Mouse (Mus musculus) T-helper 17 cell (primary cell): ENCODE results near the gene Nap1l4.

ENCODE experiments used
- in situ Hi-C, 2 experiments: fragments of 300-600 bp; cut with MboI, MseI; formaldehyde crosslinking; loops; 1 replicate in 1 of 2; 2 replicates in 1 of 2; pipeline ENCODE4 v1.15.1; 2025; ENCODE audit warnings: high pct_unique_total_duplicates in 2 of 2

Nap1l4 gene

DNA sequence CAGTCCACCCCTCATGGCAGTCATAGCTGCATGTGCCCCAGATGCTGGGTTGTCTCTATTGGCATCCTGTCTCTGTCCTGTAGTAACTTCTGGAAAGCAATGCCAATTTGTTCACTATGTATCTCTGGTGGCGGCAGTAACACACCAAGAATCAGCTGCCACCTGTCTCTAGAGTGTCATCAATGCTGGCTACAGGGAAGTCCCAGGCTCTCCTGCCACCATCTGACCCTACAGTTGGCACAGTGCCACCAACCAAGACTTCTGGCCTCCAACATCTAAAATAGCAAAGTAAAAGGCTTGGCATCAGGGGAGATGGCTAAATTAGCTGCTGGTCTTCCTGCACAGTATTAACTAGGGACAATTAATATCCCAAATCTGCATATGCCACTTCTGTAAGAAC lies 16.5 kb downstream of the Nap1l4 start:
- in situ Hi-C loops, result no loop called here

DNA sequence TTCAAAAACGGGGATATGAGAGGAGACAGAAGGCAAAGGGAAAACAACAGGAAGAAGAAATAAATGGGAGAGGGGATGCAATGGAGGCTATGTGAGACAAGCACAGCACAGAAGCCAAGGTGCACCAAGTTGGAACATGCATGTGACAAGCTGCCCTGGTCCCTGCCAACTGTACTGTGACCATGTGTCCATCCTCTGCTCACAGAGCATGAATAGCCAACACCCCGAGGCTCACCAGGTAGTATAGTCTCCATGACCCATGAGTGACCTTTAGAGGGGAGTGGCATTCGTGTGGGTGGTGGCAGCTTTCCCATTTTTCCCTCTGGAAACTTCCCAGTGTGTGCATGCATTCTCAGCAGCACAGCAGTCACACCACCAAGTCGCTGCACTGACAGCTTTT lies 29.6 kb downstream of the Nap1l4 start:
- in situ Hi-C loops, result no loop called here

GRCm38 (mm10) chr7:143514416-143514768 lies 34.5 kb downstream of the Nap1l4 start:
- in situ Hi-C loops, result no loop called here

DNA sequence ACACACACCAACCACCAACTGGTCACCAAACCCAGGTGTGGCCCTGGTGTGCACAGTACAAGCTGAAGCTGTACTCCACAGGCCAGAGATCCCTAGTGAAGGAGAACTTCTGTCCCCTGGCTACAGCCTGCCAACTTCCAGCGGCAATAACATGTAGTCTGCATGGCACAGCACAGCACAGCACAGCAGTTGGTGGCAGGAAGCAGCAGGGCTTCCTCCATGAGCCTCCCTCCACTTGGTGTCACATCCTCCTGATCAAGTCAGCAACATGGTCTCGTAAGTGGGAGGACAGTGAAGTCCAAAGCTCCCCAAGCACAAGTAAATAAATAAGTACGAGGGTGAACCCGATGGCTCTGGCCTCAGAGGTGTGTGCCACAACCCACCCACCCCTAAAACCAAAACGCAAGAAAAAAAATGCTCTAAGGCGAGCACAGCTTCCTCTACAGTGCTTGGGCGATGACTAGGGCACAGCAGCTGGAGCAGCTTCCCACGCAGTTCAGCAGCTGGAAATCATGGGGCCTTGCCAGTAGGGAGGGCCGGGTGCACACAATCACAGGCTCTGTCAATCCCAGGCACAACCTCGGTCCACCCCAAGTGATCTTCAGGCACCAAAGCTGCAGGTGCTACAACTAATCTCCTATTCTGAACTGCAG lies 35.0 kb downstream of the Nap1l4 start:
- in situ Hi-C loops, result no loop called here

- in situ Hi-C loops, result no loop called here
These were observed 37.6 kb downstream of the Nap1l4 start for GRCm38 (mm10) chr7:143511335-143511712.

DNA sequence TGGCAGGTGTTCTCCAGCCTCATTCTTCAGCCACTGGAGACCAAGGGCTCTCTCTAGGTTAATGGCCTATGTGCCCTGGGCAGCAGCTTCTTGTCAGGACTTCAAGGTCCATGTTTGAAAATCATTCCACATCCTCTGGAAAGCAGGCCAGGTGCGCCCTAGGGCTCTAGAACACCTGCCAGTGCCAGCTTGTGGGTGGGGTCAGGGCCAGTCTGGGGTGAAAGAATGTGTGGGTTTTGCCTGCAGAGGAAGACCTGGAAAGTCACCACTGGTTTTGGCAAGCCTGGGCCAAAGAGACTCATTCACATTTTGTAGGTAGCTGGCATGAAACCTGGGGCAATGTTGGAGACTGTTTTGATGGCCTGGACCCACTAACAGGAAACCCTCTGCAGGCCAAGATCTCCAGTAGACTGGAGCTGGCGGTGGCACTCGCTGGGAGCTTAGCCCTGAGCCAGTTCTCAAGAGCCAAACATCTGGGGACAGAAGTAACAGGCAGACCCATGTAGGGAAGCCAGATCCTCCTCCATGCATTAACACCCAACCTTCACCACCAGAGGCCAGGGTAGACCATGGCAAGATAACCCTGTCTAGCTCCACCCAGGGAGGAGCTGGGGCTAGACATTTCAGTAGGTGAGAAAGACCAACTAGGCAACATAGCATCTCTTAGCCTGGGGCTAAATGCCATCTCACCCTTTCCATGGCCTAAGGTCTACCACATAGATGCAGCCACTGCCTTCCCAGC lies 38.1 kb downstream of the Nap1l4 start:
- in situ Hi-C loops, result no loop called here

GRCm38 (mm10) chr7:143509566-143509965 lies 39.3 kb downstream of the Nap1l4 start:
- in situ Hi-C loops, result no loop called here

DNA sequence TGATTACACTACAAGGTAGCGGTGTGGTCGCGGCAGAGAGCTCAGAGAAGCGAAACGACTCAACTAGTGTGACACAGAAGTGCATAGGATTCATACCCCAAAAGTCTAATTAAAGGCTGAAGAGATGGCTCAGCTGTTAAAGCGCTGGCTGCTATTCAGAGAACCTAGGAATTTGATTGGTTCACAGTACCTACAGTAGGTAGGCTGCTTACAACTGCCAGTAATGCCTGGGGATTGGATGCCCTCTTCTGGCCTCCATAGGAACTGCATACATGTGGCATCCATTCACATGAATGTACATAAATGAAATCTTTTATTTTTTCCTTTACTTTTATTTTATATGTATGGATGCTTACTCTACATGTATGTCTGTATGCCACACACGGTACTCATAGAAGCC lies 42.2 kb downstream of the Nap1l4 start:
- in situ Hi-C loops, result no loop called here

DNA sequence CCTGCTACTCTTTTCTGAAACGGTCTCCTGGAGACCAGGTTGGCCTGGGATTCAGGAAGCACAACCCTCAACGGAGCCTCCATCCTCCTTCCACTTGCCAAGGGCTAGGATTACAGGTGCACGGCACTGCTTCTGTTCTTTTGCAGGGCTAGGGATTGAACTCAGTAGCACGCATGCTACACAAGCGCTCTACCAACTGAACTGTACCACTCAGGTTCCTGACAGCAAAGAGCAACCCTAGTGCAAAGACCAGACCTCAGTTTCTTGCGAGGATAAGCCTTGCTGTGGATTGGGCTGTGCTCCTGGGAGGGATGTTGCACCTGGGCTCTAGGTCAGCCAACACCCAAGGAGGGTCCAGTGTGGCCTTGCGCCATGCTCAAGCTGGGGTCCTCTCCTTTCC lies 42.6 kb downstream of the Nap1l4 start:
- in situ Hi-C loops, result no loop called here

DNA sequence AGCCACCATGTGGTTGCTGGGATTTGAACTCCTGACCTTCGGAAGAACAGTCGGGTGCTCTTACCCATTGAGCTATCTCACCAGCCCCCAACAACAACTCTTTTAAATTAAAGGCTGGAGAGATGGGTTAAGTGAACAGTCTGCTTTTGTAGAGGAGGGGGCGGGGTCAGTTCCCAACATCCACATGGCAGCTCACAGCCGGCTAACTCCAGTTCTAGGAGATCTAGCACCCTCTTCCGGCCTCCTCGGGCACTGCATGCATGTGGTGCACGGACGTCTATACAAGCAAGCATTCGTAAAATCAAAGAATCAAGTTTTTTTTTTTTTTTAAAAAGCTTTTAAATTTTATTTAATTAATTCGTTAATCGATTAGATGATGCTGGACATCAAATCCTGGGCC lies 43.1 kb downstream of the Nap1l4 start:
- in situ Hi-C loops, result no loop called here

DNA sequence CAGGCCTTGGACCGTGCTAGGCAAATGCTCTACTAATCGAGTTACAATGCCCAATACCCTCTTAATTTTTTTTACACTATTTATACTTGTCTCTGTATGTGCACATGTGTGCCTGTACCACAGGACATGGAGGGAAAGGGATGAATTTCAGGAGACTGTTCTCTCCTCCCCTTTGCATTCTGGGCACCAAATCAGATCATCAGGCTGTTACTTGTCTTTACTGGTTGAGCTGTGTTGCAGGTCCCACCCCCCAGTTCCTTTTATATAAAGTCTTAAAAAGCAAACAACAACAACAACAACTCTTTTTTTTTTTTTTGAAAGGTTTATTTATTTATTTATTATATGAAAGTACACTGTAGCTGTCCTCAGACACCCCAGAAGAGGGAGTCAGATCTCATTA lies 43.5 kb downstream of the Nap1l4 start:
- in situ Hi-C loops, result no loop called here

DNA sequence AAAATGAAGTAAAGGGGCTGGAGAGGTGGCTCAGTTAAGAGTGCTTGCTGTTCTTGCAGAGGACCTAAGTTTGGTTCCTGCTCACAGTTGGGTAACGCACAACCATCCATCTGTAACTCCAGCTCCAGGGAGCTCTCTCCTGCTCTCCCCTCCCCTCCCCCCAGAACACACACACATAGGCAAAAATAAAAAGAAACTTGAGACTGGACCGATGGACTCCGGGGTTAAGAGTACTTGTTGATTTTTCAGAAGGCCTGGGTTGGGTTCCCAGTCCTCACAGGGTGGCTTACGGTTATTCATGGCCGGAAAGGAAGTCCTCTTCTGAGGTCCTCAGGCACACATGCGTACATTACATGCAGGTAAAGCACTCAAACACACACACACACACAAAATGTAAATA lies 45.0 kb downstream of the Nap1l4 start:
- in situ Hi-C loops, result no loop called here

- in situ Hi-C loops, result no loop called here
These were observed 46.3 kb downstream of the Nap1l4 start, which contains the start of gene Phlda2 for GRCm38 (mm10) chr7:143502418-143503200. TSS of gene Phlda2 (minus strand) at chr7:143503150.

DNA sequence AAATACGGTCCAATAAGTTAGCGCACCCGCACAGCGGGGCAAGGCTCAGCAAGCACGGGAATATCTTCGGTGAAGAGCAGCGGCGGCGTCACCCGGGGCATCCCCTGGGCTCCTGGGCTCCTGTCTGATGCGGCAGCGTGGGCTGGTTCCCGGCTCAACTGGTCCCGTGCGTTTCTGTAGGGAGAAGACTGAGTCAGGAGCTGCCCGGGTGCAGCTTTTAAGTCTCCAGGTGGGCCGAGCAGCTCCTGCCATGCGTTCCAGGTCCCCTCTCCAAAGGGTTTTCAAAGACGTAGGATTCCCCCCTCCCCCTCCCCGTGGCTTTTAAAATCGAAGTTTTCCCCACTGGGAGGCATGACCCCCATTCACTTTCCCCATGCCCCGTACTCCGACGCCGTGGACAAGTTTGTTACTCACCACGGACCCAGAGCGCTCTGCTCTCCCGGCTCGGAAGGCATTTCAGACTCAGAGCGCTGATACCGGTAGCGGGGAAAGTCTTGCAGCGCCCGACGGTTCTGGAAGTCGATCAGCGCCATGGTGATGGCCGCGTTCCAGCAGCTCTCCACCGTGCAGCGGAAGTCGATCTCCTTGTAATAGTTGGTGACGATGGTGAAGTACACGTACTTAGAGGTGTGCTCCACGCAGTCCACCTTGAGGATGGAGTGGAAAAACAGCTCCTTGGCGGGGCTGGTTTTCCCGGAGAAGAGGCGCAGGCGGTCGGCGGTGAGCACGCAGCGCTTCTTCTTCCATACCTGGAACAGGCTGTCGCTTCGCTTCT lies 47.1 kb downstream of the Nap1l4 start:
- in situ Hi-C loops, result no loop called here

DNA sequence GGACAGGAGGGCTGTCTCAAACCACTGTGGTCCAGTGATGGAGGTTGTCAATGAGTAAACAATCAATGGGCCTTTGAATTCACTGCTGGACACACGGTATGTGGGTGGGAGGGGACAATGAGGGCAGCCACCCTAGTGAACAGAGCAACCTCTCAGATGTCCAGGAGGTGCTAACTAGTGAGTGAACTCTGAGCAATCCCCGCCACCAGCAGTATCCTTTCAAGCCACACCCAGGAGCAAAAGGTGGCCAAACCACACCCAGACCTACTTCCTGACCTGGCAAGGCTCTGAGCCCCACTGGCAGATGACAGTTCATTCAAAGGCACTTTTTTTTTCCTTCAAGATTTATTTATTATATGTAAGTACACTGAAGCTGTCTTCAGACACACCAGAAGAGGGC lies 48.0 kb downstream of the Nap1l4 start:
- in situ Hi-C loops, result no loop called here

DNA sequence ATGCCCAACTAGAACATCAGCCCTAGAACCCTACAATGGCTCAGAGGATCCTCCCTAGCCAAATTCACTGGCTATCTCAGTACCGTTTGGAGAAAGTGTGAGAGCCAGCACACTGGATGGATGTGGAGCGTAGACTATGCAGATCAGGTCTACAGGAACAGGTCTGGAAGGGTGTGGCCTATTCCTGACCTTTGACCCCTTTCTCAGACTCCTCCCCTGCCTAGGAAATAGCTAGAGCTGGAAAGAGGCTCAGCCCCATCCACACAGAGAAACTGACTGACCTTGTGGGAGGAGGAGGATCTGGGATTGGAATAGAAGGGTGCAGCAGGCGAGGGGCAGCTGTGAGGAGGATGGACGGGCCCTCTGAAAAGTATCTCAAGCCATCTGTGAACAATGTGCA lies 50.3 kb downstream of the Nap1l4 start:
- in situ Hi-C loops, result no loop called here

DNA sequence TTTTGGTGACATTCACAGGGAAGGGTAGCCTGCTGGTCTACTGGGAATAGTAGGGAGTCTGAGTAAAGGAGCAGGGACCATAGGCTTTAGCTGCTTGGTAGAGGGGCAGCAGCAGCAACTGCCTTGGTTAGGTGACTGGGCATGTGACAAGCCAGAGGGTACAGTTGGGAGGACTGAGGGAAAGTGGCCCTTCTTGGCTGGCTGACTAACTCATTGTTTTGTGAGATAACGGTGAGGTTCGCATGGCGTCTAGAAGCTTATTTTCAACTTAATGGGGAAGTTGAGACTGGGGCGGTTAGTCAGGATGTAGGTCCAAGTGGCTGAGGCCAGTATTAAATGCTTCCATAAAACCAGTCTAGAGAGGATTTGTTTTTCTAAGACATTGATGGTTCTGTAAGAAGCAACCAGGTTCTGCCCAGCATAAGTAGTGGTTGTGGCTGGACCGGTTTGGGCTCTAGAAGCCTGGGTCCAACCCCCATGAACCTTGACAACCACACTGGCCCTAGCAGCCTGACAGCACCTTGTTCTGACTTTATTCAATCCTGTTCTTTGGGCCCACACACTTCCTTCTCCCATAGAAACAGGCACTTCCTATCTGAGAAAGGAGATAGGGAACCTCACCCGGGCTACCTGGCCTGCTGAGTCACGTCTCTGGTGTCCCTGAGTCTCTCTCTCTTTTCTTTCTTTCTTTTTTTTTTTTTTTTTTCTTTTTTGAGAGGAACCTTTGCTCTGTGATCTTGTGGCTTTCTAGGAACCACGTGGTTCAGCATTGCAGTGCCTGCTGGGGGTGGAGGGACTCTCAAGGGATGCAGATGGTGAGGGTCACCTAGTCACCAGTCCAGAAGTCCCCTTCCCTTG lies 53.6 kb downstream of the Nap1l4 start:
- in situ Hi-C loops, result no loop called here

DNA sequence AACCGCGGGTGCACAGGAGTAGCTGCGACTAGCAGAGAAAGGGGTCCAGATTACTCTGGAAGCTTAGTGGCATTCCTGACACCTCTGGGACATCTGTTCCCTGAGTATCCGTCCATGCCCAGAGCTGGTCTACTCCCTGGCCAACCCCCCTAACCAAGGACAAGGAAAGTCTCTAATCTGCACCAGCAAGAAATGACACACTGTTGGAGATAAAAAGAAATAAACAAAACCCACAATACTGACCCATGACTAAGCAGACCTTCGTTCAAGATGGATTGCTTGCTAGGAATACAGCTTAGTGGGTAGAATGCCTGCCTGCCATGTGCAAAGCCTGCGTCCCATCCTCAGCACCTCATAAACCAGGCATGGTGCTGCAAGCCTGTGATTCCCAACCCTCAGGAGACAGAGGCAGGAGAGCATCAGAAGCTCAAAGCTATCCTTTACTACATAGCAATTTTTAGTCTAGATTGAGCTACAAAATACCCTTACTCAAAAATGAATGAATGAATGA lies 55.2 kb downstream of the Nap1l4 start:
- in situ Hi-C loops, result no loop called here

GRCm38 (mm10) chr7:143489735-143490134 lies 59.2 kb downstream of the Nap1l4 start:
- in situ Hi-C loops, result no loop called here

- in situ Hi-C loops, result no loop called here
These were observed 66.4 kb downstream of the Nap1l4 start for GRCm38 (mm10) chr7:143482541-143482940.
